Mouse (Mus musculus): ENCODE data around the gene Stard13.

GRCm38 (mm10) chr5:151230427-151230826, 3.2 kb downstream of the Stard13 start:
- TF ChIP-seq POLR2A (IDR thresholded peaks at IDR 0.05; ENCODE audit: borderline replicate concordance, low read depth, low read length) (no peak), CTCF (IDR thresholded peaks at IDR 0.05; ENCODE audit: low read depth, low read length) (no peak)
